Mouse (Mus musculus) midbrain, embryonic 16.5 days (tissue): ENCODE data around the gene Zmynd10. TPM values are rescaled to one million over a fixed set of nuclear protein-coding genes. Genes with fewer than 3 reads are reported as not detected.

Experiments
- ATAC-seq: fragments of 200-750 bp; cut with Nextera tagmentation; 2 replicates; pipeline ENCODE4 v1.8.0; 2017; ENCODE audit warnings: moderate TSS enrichment
- H3K27ac ChIP-seq: fragments of 300-500 bp; sonication (generic); 2 replicates; pipeline ENCODE4 v1.5.1; 2014; ENCODE audit warnings: mild to moderate bottlenecking, low read length, mixed read lengths
- H3K27me3 ChIP-seq: fragments of 300-500 bp; sonication (generic); 2 replicates; pipeline ENCODE4 v1.6.1; 2014; ENCODE audit warnings: low read depth, low read length, mixed read lengths; ENCODE audit not compliant: control insufficient read depth, insufficient read depth
- H3K36me3 ChIP-seq: fragments of 300-500 bp; sonication (generic); 2 replicates; pipeline ENCODE4 v1.6.1; 2014; ENCODE audit warnings: mild to moderate bottlenecking, low read length, moderate library complexity, mixed read lengths; ENCODE audit not compliant: control insufficient read depth, insufficient read depth
- H3K4me1 ChIP-seq: fragments of 300-500 bp; sonication (generic); 2 replicates; pipeline ENCODE4 v1.6.1; 2014; ENCODE audit warnings: mild to moderate bottlenecking, low read length, mixed read lengths; ENCODE audit not compliant: control insufficient read depth, insufficient read depth
- H3K4me2 ChIP-seq: fragments of 300-500 bp; sonication (generic); 2 replicates; pipeline ENCODE4 v1.6.1; 2014; ENCODE audit warnings: mild to moderate bottlenecking, low read length, mixed read lengths
- H3K4me3 ChIP-seq: fragments of 300-500 bp; sonication (generic); 2 replicates; pipeline ENCODE4 v1.5.1; 2014; ENCODE audit warnings: low read depth, mild to moderate bottlenecking, low read length, moderate library complexity, mixed read lengths
- H3K9ac ChIP-seq: fragments of 300-500 bp; sonication (generic); 2 replicates; pipeline ENCODE4 v1.6.1; 2014; ENCODE audit warnings: low read depth, low read length, mixed read lengths
- H3K9me3 ChIP-seq: fragments of 300-500 bp; sonication (generic); replicated peaks from 2 replicates; pipeline ENCODE4 v1.6.1; 2014; ENCODE audit warnings: mild to moderate bottlenecking, low read length, mixed read lengths; ENCODE audit not compliant: control insufficient read depth, poor library complexity, severe bottlenecking
- WGBS: fragments of 180-500 bp; shearing (Covaris S2); extraction: QIAGEN DNeasy Blood & Tissue Kit; methylation state at CpG from one replicate; pipeline ENCODE4 v1.1.7; 2014; 5-methylcytosine and 5-hydroxymethylcytosine counted together
- polyA plus RNA-seq: library from polyadenylated mRNA; unstranded; fragments of >200 nt; fragmentation: Nextera tagmentation; extraction: Ambion mirVana; gene quantifications from 2 replicates; pipeline ENCODE4 v1.2.1, GENCODE M21; 2015

Gene Zmynd10
- polyA plus RNA-seq, 1 experiment from 2014 or later: 6.1 TPM

DNA sequence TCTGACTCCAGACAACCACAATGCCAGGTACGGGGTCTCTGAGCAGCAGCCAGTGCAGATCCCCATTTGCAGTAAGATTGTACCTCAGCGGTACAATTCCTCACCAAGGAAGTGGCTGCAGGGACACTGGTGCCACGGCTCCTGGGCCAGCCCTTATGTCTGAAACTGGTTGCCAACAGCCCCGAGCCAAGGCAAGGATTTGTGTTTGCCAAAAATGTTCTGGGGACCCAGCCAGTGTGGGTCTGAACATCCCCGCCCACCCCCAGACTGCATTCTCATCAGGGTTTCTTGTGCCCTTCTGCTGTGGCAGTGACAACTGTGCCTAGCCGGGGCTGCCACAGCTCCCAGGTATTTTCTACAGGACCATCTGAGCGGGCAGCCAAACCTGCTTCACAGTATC, 8.9 kb upstream of the Zmynd10 start:
- Histone ChIP-seq H3K27me3 (no peaks in the 10 kb centered on the region), H3K36me3 (peaks cover 19% of the 10 kb centered on the region), H3K9me3 (no peaks in the 10 kb centered on the region), H3K4me2 (no peak overlapping the region), H3K4me1 (peaks cover 41% of the 10 kb centered on the region), H3K4me3 (no peak overlapping the region), H3K9ac (no peak overlapping the region), H3K27ac (no peak overlapping the region)
- 96% methylated on average over 7 of the region's 7 CpGs for WGBS
- no peak for ATAC-seq

DNA sequence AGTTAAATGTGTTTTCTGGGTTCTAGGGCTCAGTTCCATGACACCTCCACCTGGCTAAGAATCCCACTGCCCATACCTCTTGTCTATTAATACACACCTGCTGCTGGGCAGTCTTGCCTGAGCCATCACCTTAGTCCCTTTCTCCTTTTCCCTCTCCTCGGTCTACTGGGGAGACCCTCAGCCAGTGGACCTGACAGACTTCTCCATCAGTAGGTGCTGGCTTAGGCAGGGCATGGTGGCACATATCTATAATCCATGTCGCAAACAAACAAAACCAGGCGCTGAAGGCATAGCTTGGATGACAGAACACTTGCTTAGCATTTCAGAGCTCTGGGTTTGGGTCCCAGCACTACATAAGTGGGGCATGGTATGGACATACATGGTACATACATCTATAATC, 8.4 kb upstream of the Zmynd10 start:
- Histone ChIP-seq H3K9me3 (no peaks in the 10 kb centered on the region), H3K4me3 (no peak overlapping the region), H3K4me2 (no peak overlapping the region), H3K4me1 (peaks cover 41% of the 10 kb centered on the region), H3K27ac (no peak overlapping the region), H3K9ac (no peak overlapping the region), H3K36me3 (peaks cover 23% of the 10 kb centered on the region), H3K27me3 (no peaks in the 10 kb centered on the region)
- 88% methylated on average over 3 of the region's 3 CpGs for WGBS
- ATAC-seq: no peak

DNA sequence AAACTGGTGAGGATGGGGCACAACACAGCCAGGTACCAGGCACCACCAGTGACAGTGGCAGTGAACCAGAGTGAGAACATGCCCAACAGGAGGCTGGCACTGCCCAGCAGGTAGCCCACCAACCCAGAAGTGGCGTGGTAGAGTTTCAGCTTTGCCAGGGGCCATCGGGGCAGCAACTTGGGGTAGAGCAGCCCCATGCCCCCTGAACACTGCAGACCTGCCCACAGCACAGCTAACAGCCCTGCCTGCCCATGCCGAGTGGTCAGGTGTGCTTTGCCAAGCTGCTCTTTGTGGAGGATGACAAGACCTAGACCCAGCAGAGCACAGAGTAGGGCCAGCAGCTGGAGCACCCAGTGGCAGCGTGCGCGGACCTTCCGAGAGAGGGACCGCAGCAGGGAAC, 7.2 kb upstream of the Zmynd10 start:
- Histone ChIP-seq H3K9me3 (no peaks in the 10 kb centered on the region), H3K4me2 (no peak overlapping the region)

DNA sequence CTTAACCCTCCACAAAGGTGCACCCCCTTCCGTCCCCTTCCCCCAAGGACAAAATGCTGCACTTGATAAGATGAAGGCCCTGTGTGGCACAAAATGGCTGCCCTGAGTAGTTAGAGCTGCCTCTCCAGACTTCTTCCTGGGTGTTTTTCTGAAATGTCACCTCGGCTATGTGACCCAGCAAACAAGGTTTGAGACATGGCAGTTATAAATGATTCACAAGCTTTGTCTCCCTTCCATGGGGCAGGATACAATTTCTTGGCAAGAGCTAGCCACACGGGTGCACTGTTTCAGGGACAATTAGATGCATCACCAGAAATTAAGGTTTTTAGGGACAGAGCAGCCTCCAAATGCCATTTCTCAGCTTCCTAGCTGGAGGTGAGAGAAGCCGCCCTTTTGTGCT, 6.7 kb upstream of the Zmynd10 start:
- peaks cover 40% of the 10 kb centered on the region for H3K4me1 ChIP-seq
- H3K36me3 ChIP-seq: peaks cover 34% of the 10 kb centered on the region
- H3K9me3 ChIP-seq: no peaks in the 10 kb centered on the region
- peak overlapping the region; percentile 97; the same call in 1 of the 2 replicates for H3K4me2 ChIP-seq
- no peak overlapping the region for H3K9ac ChIP-seq
- no peak for ATAC-seq
- no peaks in the 10 kb centered on the region for H3K27me3 ChIP-seq
- WGBS: 75% methylated on average over 4 of the region's 4 CpGs
- H3K27ac ChIP-seq: no peak overlapping the region
- H3K4me3 ChIP-seq: no peak overlapping the region

More for the DNA sequence above, 7.2 kb upstream of the Zmynd10 start:
- 95% methylated on average over 8 of the region's 8 CpGs for WGBS
- Histone ChIP-seq H3K27me3 (no peaks in the 10 kb centered on the region), H3K27ac (no peak overlapping the region), H3K36me3 (peaks cover 30% of the 10 kb centered on the region), H3K9ac (no peak overlapping the region), H3K4me3 (no peak overlapping the region), H3K4me1 (peaks cover 41% of the 10 kb centered on the region)
- ATAC-seq: no peak

DNA sequence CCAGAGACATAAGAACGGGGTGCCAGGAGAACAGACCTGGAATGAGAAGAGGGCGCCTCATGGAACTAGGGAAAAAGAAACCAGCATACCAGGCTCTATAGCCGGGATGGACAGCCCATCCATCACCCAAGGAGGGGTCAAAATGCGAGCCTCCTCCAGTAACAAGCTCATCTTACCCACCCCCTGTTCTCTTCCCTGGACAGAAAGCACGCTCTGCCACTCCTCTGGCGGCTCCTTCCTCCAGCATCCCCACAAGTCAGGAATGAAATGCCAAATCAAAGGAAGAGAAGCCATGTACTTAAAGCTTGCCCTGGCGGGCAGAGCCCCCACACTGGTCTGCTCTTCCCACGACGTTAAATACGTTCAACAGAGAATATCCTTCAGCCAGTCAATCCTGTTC, 6.1 kb upstream of the Zmynd10 start:
- Histone ChIP-seq H3K4me3 (peak overlapping the region; percentile 69), H3K27me3 (no peaks in the 10 kb centered on the region), H3K27ac (peak overlapping the region; percentile 73; the same call in 1 of the 2 replicates), H3K36me3 (peaks cover 34% of the 10 kb centered on the region), H3K9me3 (no peaks in the 10 kb centered on the region), H3K4me2 (peak overlapping the region; percentile 97), H3K9ac (peak overlapping the region; percentile 74), H3K4me1 (peaks cover 36% of the 10 kb centered on the region)
- WGBS: 42% methylated on average over 10 of the region's 10 CpGs
- no peak for ATAC-seq

DNA sequence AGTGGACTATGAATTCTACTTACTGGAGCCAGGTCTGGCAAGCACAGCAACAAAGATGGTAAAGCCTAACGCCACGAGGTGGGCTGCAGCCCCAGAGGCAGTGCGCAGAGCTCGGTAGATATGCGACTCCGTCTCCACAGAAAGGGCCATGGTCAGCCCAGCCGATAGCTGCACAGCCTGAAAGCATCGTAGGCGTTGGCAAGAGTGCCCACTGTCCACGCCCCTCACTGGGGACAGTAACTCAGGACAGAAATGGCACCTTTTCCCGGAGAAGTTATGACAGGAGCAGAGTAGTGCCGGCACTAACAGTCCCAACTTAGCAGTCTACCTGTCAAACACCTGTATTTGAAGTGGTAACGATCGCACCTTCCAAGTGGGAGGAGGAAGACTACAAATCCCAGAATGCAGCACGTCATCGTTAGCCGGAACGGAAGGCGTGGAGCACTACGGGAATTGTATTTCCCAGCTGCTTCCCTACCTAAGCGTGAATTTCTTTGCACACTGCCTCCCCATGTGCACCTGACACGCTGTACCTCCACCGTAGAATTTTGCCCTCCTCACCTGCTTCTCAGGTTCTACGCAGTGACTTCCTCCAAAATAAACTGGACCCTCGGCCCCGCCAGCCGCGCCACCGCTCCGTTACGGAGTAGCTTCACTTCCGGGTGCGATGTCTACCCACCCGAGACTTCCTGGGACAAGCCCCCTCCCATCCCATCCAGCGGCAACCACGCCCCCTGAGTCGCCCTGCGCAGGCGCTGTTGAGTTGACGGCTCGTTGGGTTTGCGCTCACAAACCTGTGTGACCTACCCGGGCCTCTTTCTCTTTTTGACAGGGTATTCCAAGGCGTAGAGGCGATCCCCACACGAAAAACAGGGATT, 5.4 kb upstream of the Zmynd10 start, which contains the start of the genes Cyb561d2 and Nprl2:
Gene Cyb561d2, minus strand, starts transcription at position 720 of the 878 bp plus-strand sequence.
Gene Nprl2, plus strand, starts transcription at position 753 of the 878 bp plus-strand sequence.
- Histone ChIP-seq H3K36me3 (peaks cover 34% of the 10 kb centered on the region), H3K4me3 (peak within 1 kb of the TSS; percentile 69), H3K4me1 (peaks cover 33% of the 10 kb centered on the region), H3K4me2 (peak within 1 kb of the TSS; percentile 97), H3K27ac (peak within 1 kb of the TSS; percentile 73), H3K9ac (peak within 1 kb of the TSS; percentile 74), H3K27me3 (no peaks in the 10 kb centered on the region), H3K9me3 (no peaks in the 10 kb centered on the region)
- under 1% methylated on average over 46 of the region's 46 CpGs for WGBS
- ATAC-seq: peak; percentile 84

DNA sequence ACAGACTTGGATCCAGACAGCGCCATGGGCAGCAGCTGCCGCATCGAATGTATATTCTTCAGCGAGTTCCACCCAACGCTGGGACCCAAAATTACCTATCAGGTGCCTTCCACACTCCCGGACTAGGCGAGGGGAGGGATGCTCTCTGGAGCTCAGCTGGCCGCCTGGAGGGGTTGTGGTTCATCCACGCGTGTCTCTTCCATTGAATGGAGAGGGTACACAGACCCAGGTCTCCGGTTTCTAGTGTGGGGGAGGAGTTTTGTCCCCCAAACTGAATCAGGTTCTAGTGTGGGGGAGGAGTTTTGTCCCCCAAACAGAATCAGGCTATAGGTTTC, 4.8 kb upstream of the Zmynd10 start:
- peak overlapping the region; percentile 73 for H3K27ac ChIP-seq
- peak overlapping the region; percentile 74 for H3K9ac ChIP-seq
- peak; percentile 5; the same call in 1 of the 2 replicates for ATAC-seq
- H3K4me3 ChIP-seq: peak overlapping the region; percentile 69
- WGBS: 2% methylated on average over 11 of the region's 11 CpGs
- H3K36me3 ChIP-seq: peaks cover 34% of the 10 kb centered on the region
- peak overlapping the region; percentile 97 for H3K4me2 ChIP-seq
- no peaks in the 10 kb centered on the region for H3K9me3 ChIP-seq
- H3K4me1 ChIP-seq: peaks cover 33% of the 10 kb centered on the region
- no peaks in the 10 kb centered on the region for H3K27me3 ChIP-seq

DNA sequence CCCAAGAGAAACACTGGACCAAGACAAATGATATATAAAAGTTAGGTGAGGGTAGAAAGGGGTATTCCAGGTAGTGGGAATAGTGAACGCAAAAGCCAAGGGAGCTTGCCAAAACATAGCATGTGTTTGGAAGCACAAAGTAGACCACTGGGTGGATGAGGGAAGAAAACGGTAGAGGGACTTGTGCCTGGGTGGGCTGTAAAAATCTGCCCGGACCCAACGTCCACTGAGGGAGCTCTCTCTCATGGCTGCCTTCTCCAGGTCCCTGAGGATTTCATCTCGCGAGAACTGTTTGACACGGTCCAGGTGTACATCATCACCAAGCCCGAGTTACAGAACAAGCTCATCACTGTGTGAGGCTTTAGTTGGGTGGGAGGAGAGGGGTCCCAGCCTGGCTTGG, 4.4 kb upstream of the Zmynd10 start:
- H3K4me2 ChIP-seq: peak overlapping the region; percentile 97
- H3K9ac ChIP-seq: no peak overlapping the region
- H3K27me3 ChIP-seq: no peaks in the 10 kb centered on the region
- H3K4me1 ChIP-seq: peaks cover 35% of the 10 kb centered on the region
- H3K27ac ChIP-seq: no peak overlapping the region
- no peaks in the 10 kb centered on the region for H3K9me3 ChIP-seq
- peaks cover 34% of the 10 kb centered on the region for H3K36me3 ChIP-seq
- no peak for ATAC-seq
- 50% methylated on average over 8 of the region's 8 CpGs for WGBS
- peak overlapping the region; percentile 69 for H3K4me3 ChIP-seq

DNA sequence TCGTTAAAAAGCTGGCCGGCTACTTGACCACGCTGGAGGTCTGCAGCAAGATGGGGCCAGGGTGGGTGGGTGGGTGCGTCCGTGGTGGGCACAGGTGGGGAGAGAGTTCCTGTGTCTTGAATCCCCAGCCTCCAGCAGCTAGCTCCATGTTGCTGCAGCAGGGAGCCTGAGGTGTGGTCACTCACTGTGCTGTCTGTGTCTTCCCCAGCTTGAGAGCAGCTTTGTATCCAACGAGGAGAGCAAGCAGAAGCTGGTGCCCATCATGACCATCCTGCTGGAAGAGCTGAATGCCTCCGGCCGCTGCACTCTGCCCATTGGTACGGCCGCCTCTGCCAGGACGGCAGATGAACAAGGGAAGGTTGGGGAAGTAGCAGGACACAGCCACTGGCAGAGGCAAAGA, 3.8 kb upstream of the Zmynd10 start:
- Histone ChIP-seq H3K27ac (no peak overlapping the region), H3K4me3 (no peak overlapping the region), H3K9me3 (no peaks in the 10 kb centered on the region), H3K36me3 (peaks cover 32% of the 10 kb centered on the region), H3K9ac (no peak overlapping the region), H3K4me2 (no peak overlapping the region), H3K4me1 (peaks cover 35% of the 10 kb centered on the region), H3K27me3 (no peaks in the 10 kb centered on the region)
- ATAC-seq: no peak
- 90% methylated on average over 11 of the region's 11 CpGs for WGBS
